ENCODE assay signal across 12 mouse cellular contexts in genomic region chr9:5298329-5299131, GRCm38 (mm10). TPM values are rescaled to one million over a fixed set of nuclear protein-coding genes. Genes with fewer than 3 reads are reported as not detected.
DNase-seq lines count a peak whose midpoint lies in the region; ATAC-seq and TF ChIP-seq lines count a peak whose summit lies in the region.
"Had no signal": no experiment of that assay in that cellular context is flagged by ENCODE, and none has a peak within 500 bp of the region (broad histone marks: within the 10 kb centered on the region; RNA-seq: fewer than 3 reads in every experiment).

TSS of gene Casp1 (plus strand) at chr9:5298517.

- H3K4me1 ChIP-seq in lung, adult 2 months (ENCODE audit: control insufficient read depth, insufficient read depth, low read length): no peaks in the 10 kb centered on the region
- H3K4me1 ChIP-seq: embryonic facial prominence, embryonic 15.5 days; limb, embryonic 12.5 days had no signal

- DNase-seq in lung, adult 2 months: no peak
- no peak for DNase-seq in lung, postnatal 4 days
- peak; percentile 68 for DNase-seq in Muller cell, postnatal 12 days (ENCODE audit: inconsistent ontology term)
- peak; percentile 23 for DNase-seq in skeletal muscle tissue, adult 2 months (ENCODE audit: low read depth, low spot score)
- DNase-seq in adrenal gland, postnatal 4 days (ENCODE audit: low spot score in 2 of 2): no peak
- no peak for DNase-seq in urinary bladder, adult 2 months (ENCODE audit: low spot score)
- DNase-seq: cerebellum, adult 11-12 months; kidney, postnatal 25 days; thymus, adult 2 months had no signal

- TF ChIP-seq CTCF in lung, adult 2 months (IDR thresholded peaks at IDR 0.05; ENCODE audit: insufficient read depth, low read length): no peak

- H3K4me3 ChIP-seq in lung, adult 2 months (replicated peaks; ENCODE audit: extremely low read depth, low read depth, low read length): peak within 1 kb of the TSS; percentile 57
- H3K4me3 ChIP-seq: embryonic facial prominence, embryonic 15.5 days; limb, embryonic 12.5 days had no signal

- WGBS in lung, adult 2 months: 61% methylated on average over 11 of the region's 11 CpGs

- TF ChIP-seq POLR2A in lung, adult 2 months (IDR thresholded peaks at IDR 0.05; ENCODE audit: borderline replicate concordance, extremely low read depth, low read depth, low read length): no peak

- ATAC-seq in inflammation-experienced regulatory T-cells, adult 6 months: peak; percentile 88

RNA-seq across cellular contexts. Expression of gene Casp1, which starts in this region (rescaled TPM):
- polyA plus RNA-seq in lung, adult 2 months (2012; rRNA removed): 0.45 and 1.2 TPM in 2 replicates
- polyA plus RNA-seq in inflammation-experienced regulatory T-cells, adult 6 months (2017; shearing (Covaris generic)): 100 to 1,000 TPM; 116 to 152 (median 141) TPM
- 1 to 10 TPM in 1 of 2 experiments, under 1 TPM in 1; 0.98 to 1.7 TPM for total RNA-seq in adrenal gland, postnatal 4 days (2021)
- 5.9 and 6.2 TPM in 2 replicates for polyA plus RNA-seq in urinary bladder, adult 2 months (2012; rRNA removed)

Comparison
In these comparisons a context has a peak if more than half of its experiments do, and no peak if none do; other contexts are left out.
1. RNA of gene Casp1 (polyA plus RNA-seq): 116 to 152 TPM in inflammation-experienced regulatory T-cells, adult 6 months; 5.9 to 6.2 TPM in urinary bladder, adult 2 months and 0.45 to 1.2 TPM in lung, adult 2 months; every median in the first group is over 10 times any median in the second.
2. DNase-seq: peak in Muller cell, postnatal 12 days (single experiment) and skeletal muscle tissue, adult 2 months (single experiment); none in lung, adult 2 months (single experiment), lung, postnatal 4 days (0 of 2), adrenal gland, postnatal 4 days (0 of 2) and urinary bladder, adult 2 months (single experiment).